Mouse (Mus musculus) neural tube, embryonic 14.5 days (tissue): Measurements from ENCODE around the gene Ilf3. TPM values are rescaled to one million over a fixed set of nuclear protein-coding genes. Genes with fewer than 3 reads are reported as not detected.

Experiments used
- polyA plus RNA-seq: library from polyadenylated mRNA; unstranded; fragments of >200 nt; fragmentation: Nextera tagmentation; extraction: Ambion mirVana; gene quantifications from 2 replicates; pipeline ENCODE4 v1.2.1, GENCODE M21; 2014

Ilf3 gene
- polyA plus RNA-seq, 1 experiment from 2014 or later, result 210 TPM

Other genes with a start within 250 kb of the Ilf3 start
- gene Tyk2, start 236.6 kb upstream of the Ilf3 start, polyA plus RNA-seq, result 7.9 and 10.2 TPM in 2 replicates
- 190 and 219 TPM in 2 replicates for gene Cdc37, start 217.9 kb upstream of the Ilf3 start, polyA plus RNA-seq
- gene Pde4a, start 202.2 kb upstream of the Ilf3 start, polyA plus RNA-seq, result 27.5 and 35.3 TPM in 2 replicates
- gene Keap1, start 128.5 kb upstream of the Ilf3 start, polyA plus RNA-seq, result 34.2 and 43.6 TPM in 2 replicates
- 4.2 and 5.0 TPM in 2 replicates for gene S1pr5, start 119.4 kb upstream of the Ilf3 start, polyA plus RNA-seq
- gene Atg4d, start 102.6 kb upstream of the Ilf3 start, polyA plus RNA-seq, result 50.4 and 50.5 TPM in 2 replicates
- 14.2 and 16.4 TPM in 2 replicates for gene Kri1, start 79.9 kb upstream of the Ilf3 start, polyA plus RNA-seq
- gene Cdkn2d, start 76.5 kb upstream of the Ilf3 start, polyA plus RNA-seq, result 113 and 125 TPM in 2 replicates
- 1.1 and 2.3 TPM in 2 replicates for gene Ap1m2, start 55.5 kb upstream of the Ilf3 start, polyA plus RNA-seq
- 67.7 and 75.1 TPM in 2 replicates for gene Slc44a2, start 47.2 kb upstream of the Ilf3 start, polyA plus RNA-seq
- gene Qtrt1, start 44.0 kb downstream of the Ilf3 start, polyA plus RNA-seq, result 43.7 and 48.9 TPM in 2 replicates
- 53.1 and 59.4 TPM in 2 replicates for gene Dnm2, start 57.0 kb downstream of the Ilf3 start, polyA plus RNA-seq
- 42.2 and 45.7 TPM in 2 replicates for gene Tmed1, start 142.4 kb downstream of the Ilf3 start, polyA plus RNA-seq
- 2.5 and 3.0 TPM in 2 replicates for gene AB124611, start 158.3 kb downstream of the Ilf3 start, polyA plus RNA-seq
- 30.1 and 36.4 TPM in 2 replicates for gene Carm1, start 179.0 kb downstream of the Ilf3 start, polyA plus RNA-seq
- gene Timm29, start 224.9 kb downstream of the Ilf3 start, polyA plus RNA-seq, result 73.0 and 77.5 TPM in 2 replicates
- 20.3 and 21.8 TPM in 2 replicates for gene Yipf2, start 225.0 kb downstream of the Ilf3 start, polyA plus RNA-seq
- 138 and 152 TPM in 2 replicates for gene Smarca4, start 248.3 kb downstream of the Ilf3 start, polyA plus RNA-seq